Mouse (Mus musculus) retina, adult 2 months (tissue): Measurements from ENCODE around the gene 9930021J03Rik.

ENCODE experiments used
- DNase-seq: peaks from one replicate; pipeline ENCODE4 v3.0.0-alpha.2; 2012; ENCODE audit warnings: low read depth, low spot score

Gene 9930021J03Rik

GRCm38 (mm10) chr19:29696309-29696708 is 109.5 kb downstream of the 9930021J03Rik start:
- no peak for DNase-seq

- DNase-seq = no peak
Measured at GRCm38 (mm10) chr19:29695071-29695470, 110.7 kb downstream of the 9930021J03Rik start.

- peak; percentile 64 for DNase-seq
Measured at GRCm38 (mm10) chr19:29683844-29684540, 121.8 kb downstream of the 9930021J03Rik start.

DNA sequence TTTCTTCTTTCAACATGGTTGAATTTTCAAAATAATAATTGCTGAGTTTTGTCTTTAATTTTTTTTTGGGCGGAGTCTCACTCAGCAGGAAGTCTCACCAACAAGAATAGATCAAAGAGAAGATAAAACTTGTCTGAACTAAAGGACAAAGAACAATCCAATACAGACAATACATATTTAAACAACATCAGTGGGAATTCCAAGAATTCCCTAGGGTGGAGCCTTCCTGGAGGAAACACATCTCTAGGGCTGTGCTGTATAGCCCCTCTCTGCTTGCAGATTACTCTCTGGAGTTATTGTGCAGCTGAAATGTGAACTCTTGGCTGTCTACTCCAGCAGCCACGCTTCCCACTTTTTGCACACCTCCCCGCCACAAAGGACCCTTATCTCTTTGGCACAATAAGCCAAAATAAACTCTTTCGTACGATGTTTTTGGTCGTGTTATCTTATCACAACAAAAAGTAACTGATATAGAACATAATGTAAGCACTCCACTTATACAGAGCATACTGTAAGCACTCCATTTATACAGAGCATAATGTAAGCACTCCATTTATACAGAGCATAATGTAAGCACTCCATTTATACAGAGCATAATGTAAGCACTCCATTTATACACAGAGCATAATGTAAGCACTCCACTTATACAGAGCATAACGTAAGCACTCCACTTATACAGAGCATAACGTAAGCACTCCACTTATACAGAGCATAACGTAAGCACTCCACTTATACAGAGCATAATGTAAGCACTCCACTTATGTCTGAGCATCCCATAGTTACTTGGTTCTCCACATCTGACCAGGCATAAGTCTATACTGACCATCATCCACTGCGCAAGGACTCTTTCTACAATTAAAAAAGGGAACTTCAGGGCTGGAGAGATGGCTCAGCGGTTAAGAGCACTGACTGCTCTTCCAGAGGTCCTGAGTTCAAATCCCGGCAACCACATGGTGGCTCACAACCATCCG is 125.3 kb downstream of the 9930021J03Rik start:
- DNase-seq = no peak

DNA sequence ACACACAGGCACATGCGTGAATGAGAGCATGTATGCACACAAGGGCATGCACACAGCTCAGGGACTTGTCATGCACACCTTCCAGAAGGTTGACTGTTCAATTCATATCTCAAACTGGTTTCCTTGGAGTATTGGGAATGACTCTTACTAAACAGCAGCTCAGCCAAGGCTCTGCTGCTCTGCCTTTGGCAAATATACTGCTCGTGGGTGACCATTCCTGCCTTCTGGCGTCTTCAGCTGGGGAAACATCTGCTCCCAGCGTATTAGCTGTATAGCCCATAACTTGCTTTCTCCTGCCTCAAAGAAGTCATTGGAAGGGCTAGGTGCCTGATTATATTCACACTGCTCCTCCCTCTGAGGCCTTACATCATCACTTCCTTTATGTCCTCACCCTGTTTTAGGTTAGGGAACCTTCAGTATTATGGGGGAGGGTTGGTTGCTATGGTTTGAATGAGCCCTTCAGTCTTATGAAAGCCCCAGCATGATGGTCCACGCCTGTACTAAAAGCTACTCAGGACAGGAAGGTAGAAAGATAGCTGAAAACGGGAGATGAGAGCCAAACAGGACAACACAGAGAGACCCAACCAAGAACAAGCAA is 127.5 kb downstream of the 9930021J03Rik start:
- no peak for DNase-seq

DNA sequence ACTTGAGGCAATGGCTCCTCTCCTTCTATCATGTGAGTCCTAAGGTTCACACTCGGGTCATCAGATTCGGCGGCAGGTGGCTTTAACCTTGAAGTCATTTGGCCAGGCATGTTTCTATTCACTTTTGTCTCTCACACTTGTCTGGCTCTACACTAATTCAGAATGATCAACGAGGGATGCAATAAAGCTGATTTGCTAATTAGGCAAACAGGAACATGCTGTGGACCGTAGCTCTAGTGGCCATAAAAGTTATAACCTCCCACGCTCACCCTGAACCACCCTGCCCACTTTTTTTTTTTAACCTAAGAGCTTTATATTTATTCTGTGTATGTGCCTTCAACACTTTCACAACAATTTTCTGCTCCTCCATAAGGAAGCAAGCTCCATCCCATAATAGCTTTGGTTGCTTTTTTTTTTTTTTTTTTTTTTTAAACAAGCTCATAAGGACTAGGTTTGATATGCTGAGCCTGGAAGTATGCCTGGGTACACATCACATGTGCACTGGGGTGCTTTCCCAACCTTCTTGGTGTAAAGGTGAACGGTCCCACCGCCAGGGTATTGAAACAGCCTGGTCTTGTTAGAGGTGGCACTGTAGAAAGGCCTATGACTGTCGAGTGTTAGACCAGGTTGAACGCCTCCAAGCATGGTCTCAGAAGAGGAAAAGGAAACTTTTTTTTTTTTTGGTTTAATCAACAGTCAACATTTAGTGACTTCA is 129.2 kb downstream of the 9930021J03Rik start:
- DNase-seq = no peak

GRCm38 (mm10) chr19:29675562-29676078 is 130.2 kb downstream of the 9930021J03Rik start:
- DNase-seq = no peak

- no peak for DNase-seq
Measured at GRCm38 (mm10) chr19:29674946-29675345, 130.8 kb downstream of the 9930021J03Rik start.

GRCm38 (mm10) chr19:29672660-29673059 is 133.1 kb downstream of the 9930021J03Rik start:
- DNase-seq = no peak

- no peak for DNase-seq
Measured at GRCm38 (mm10) chr19:29671160-29671559, 134.6 kb downstream of the 9930021J03Rik start.

DNA sequence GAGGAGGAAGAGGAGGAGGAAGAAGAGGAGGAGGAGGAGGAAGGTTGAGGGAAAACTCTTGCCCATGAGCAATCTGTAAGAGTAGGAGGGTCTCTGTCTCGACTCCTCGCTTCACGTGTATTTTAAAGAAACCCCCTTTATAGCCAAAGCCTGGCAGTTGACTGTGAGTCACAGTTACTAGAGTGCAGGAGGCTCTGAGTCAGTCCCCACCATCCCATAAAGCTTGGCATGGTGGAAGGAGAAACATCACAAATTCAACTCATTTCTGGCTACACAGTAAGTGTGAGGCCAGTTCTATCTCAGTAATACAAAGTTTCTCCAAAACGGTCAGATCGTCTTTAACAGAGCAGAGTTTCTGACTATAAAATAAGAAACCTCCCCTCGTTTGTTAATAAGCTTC is 135.5 kb downstream of the 9930021J03Rik start:
- DNase-seq = no peak

DNA sequence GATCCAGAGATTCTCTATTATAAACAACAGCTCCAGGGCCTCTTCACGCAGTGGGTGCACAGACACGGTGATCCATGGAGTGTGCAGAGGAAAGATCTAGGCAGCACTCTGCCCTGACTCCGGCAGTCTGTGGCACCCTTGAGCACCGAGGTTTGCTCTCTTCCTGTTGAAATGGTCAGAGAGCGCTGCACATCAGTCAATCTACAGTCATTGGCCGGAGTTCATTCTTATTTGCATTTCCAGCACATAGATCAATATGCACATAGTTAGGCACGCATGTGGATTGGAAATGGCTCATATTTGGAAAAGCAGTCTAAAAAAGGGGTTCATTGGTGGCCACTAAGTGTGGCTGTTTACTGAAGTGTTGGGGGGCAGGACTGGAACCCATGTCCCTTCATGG is 137.7 kb downstream of the 9930021J03Rik start:
- DNase-seq = no peak

GRCm38 (mm10) chr19:29666965-29667594 is 138.7 kb downstream of the 9930021J03Rik start:
- DNase-seq = no peak

DNA sequence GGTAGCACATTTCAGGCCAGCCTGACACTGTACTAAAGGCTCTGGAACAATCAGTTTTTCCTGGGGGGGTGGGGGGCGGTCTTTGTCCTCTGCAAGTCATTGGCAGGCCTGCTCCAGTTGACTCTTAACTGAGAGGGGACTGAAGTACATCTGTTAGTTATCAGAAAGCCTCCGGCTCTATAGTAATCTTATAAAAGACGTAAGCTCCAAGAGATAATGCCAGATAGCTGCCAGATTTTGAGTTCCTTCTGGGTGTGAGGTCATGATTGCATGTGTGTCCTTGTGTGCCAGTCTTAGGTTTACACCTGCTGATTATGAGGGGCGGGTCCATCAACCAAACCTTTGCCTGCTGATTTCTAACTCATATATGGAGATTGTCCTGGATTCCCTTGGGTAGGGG is 139.6 kb downstream of the 9930021J03Rik start:
- DNase-seq = no peak

GRCm38 (mm10) chr19:29664934-29665333 is 140.9 kb downstream of the 9930021J03Rik start:
- no peak for DNase-seq
